Mouse (Mus musculus) liver, embryonic 14.5 days (tissue): ENCODE results near the gene Sppl3. TPM values are rescaled to one million over a fixed set of nuclear protein-coding genes. Genes with fewer than 3 reads are reported as not detected.

Experiments
- ATAC-seq: fragments of 200-750 bp; cut with Nextera tagmentation; 2 replicates; pipeline ENCODE4 v1.8.0; 2017; ENCODE audit warnings: moderate number of reproducible peaks, mild to moderate bottlenecking, moderate library complexity; ENCODE audit not compliant: insufficient read depth
- DNase-seq, 3 experiments: peaks; one replicate each; pipeline ENCODE4 v3.0.0-alpha.2; 2012 to 2013; ENCODE audit warnings: low read depth in 3 of 3, low spot score in 3 of 3
- H3K27ac ChIP-seq: fragments of 300-500 bp; sonication (generic); 2 replicates; pipeline ENCODE4 v1.5.1; 2014; ENCODE audit warnings: moderate library complexity, mild to moderate bottlenecking, control low read depth, inconsistent platforms
- H3K27me3 ChIP-seq: fragments of 300-500 bp; sonication (generic); 2 replicates; pipeline ENCODE4 v1.6.1; 2014; ENCODE audit warnings: mild to moderate bottlenecking, low read length, moderate library complexity; ENCODE audit not compliant: control insufficient read depth, insufficient read depth
- H3K36me3 ChIP-seq: fragments of 300-500 bp; sonication (generic); replicated peaks from 2 replicates; pipeline ENCODE4 v1.6.1; 2014; ENCODE audit warnings: low read depth; ENCODE audit not compliant: control insufficient read depth, insufficient read depth
- H3K4me1 ChIP-seq, 2 experiments: fragments of 200-500 bp in 1 of 2; fragments of 300-500 bp in 1 of 2; sonication (generic) in 1 of 2; replicated peaks; 2 replicates each; pipeline ENCODE4 v1.6.1; 2012 to 2014; ENCODE audit warnings: antibody characterized with exemption in 1 of 2, inconsistent platforms in 1 of 2, low read length in 1 of 2; ENCODE audit not compliant: control insufficient read depth in 2 of 2, insufficient read depth in 2 of 2
- H3K4me2 ChIP-seq: fragments of 300-500 bp; sonication (generic); 2 replicates; pipeline ENCODE4 v1.6.1; 2014; ENCODE audit warnings: low read depth, mild to moderate bottlenecking, control low read depth, moderate library complexity
- H3K4me3 ChIP-seq, 2 experiments: fragments of 200-500 bp in 1 of 2; fragments of 300-500 bp in 1 of 2; sonication (generic) in 1 of 2; 2 replicates each; pipeline ENCODE4 v1.5.1; 2012 to 2014; ENCODE audit warnings: low read depth in 2 of 2, low read length in 2 of 2, mild to moderate bottlenecking in 2 of 2, control low read depth in 1 of 2, inconsistent platforms in 1 of 2, moderate library complexity in 1 of 2; ENCODE audit not compliant: insufficient read depth in 1 of 2
- H3K9ac ChIP-seq: fragments of 300-500 bp; sonication (generic); replicated peaks from 2 replicates; pipeline ENCODE4 v1.6.1; 2014; ENCODE audit warnings: mild to moderate bottlenecking, control low read depth, moderate library complexity
- H3K9me3 ChIP-seq: fragments of 300-500 bp; sonication (generic); 2 replicates; pipeline ENCODE4 v1.6.1; 2016; ENCODE audit warnings: low read length, mixed read lengths; ENCODE audit not compliant: control insufficient read depth
- CTCF ChIP-seq: IDR thresholded peaks from 2 replicates; pipeline ENCODE4 v1.5.1; 2016; ENCODE audit warnings: antibody characterized with exemption, low read depth, control low read depth
- EP300 ChIP-seq: IDR thresholded peaks from 2 replicates; pipeline ENCODE4 v1.6.1; 2016; ENCODE audit warnings: antibody characterized with exemption, low read depth
- WGBS: fragments of 180-500 bp; shearing (Covaris S2); extraction: QIAGEN DNeasy Blood & Tissue Kit; methylation state at CpG from one replicate; pipeline ENCODE4 v1.1.7; 2014; ENCODE audit not compliant: insufficient replicate concordance; 5-methylcytosine and 5-hydroxymethylcytosine counted together
- polyA plus RNA-seq, 2 experiments: library from polyadenylated mRNA; depleted of rRNA in 1 of 2; stranded (reverse) in 1 of 2; unstranded in 1 of 2; fragments of >200 nt; fragmentation: Nextera tagmentation in 1 of 2; extraction: Ambion mirVana in 1 of 2; gene quantifications; 2 replicates each; pipeline versions ENCODE4 v1.2.1 to v1.2.3; 2012 to 2014

The Sppl3 gene
- polyA plus RNA-seq, 2 experiments = 5.4 to 17.2 TPM

GRCm38 (mm10) chr5:115148378-115148777, 137.4 kb downstream of the Sppl3 start:
- TF ChIP-seq EP300 = no peak
- no peak for TF ChIP-seq CTCF
- H3K27ac ChIP-seq = no peak overlapping the region
- H3K4me3 ChIP-seq = no peak overlapping the region
- ATAC-seq (no peak), DNase-seq (no peak)
- H3K4me2 ChIP-seq = no peak overlapping the region
- peaks cover 26% of the 10 kb centered on the region for H3K36me3 ChIP-seq
- 89% methylated on average over 8 of the region's 8 CpGs for WGBS
- H3K9me3 ChIP-seq = no peaks in the 10 kb centered on the region
- H3K27me3 ChIP-seq = no peaks in the 10 kb centered on the region
- peaks cover 0 to 8% of the 10 kb centered on the region in 2 experiments; a peak in 1 of 4 replicates for H3K4me1 ChIP-seq
- H3K9ac ChIP-seq = no peak overlapping the region

Other genes starting within 250 kb of the Sppl3 start
- gene Ankrd13a, start 236.5 kb upstream of the Sppl3 start, polyA plus RNA-seq (2012; rRNA removed) = 29.9 and 38.6 TPM in 2 replicates
- gene Ankrd13a, start 236.5 kb upstream of the Sppl3 start, polyA plus RNA-seq (2014; fragmentation: Nextera tagmentation; extraction: Ambion mirVana) = 46.6 and 59.1 TPM in 2 replicates
- gene Git2, start 235.6 kb upstream of the Sppl3 start, polyA plus RNA-seq (2012; rRNA removed) = 12.7 and 13.7 TPM in 2 replicates
- 12.1 and 12.7 TPM in 2 replicates for gene Git2, start 235.6 kb upstream of the Sppl3 start, polyA plus RNA-seq (2014; fragmentation: Nextera tagmentation; extraction: Ambion mirVana)
- 15.5 and 17.5 TPM in 2 replicates for gene 1500011B03Rik, start 187.7 kb upstream of the Sppl3 start, polyA plus RNA-seq (2012; rRNA removed)
- 31.9 and 36.0 TPM in 2 replicates for gene 1500011B03Rik, start 187.7 kb upstream of the Sppl3 start, polyA plus RNA-seq (2014; fragmentation: Nextera tagmentation; extraction: Ambion mirVana)
- gene 4930519G04Rik, start 157.5 kb upstream of the Sppl3 start, polyA plus RNA-seq (2012; rRNA removed) = not detected in 2 replicates
- not detected in 2 replicates for gene 4930519G04Rik, start 157.5 kb upstream of the Sppl3 start, polyA plus RNA-seq (2014; fragmentation: Nextera tagmentation; extraction: Ambion mirVana)
- not detected in 2 replicates for gene Gm9936, start 152.5 kb upstream of the Sppl3 start, polyA plus RNA-seq (2012; rRNA removed)
- not detected in 2 replicates for gene Gm9936, start 152.5 kb upstream of the Sppl3 start, polyA plus RNA-seq (2014; fragmentation: Nextera tagmentation; extraction: Ambion mirVana)
- 1.3 TPM in 2 replicates for gene Oasl2, start 114.2 kb upstream of the Sppl3 start, polyA plus RNA-seq (2012; rRNA removed)
- 2.0 and 2.1 TPM in 2 replicates for gene Oasl2, start 114.2 kb upstream of the Sppl3 start, polyA plus RNA-seq (2014; fragmentation: Nextera tagmentation; extraction: Ambion mirVana)
- 0.44 and 0.50 TPM in 2 replicates for gene Oasl1, start 87.9 kb upstream of the Sppl3 start, polyA plus RNA-seq (2012; rRNA removed)
- gene Oasl1, start 87.9 kb upstream of the Sppl3 start, polyA plus RNA-seq (2014; fragmentation: Nextera tagmentation; extraction: Ambion mirVana) = 0.23 and 0.32 TPM in 2 replicates
- gene 2210016L21Rik, start 69.0 kb upstream of the Sppl3 start, polyA plus RNA-seq (2012; rRNA removed) = 5.6 and 8.1 TPM in 2 replicates
- gene 2210016L21Rik, start 69.0 kb upstream of the Sppl3 start, polyA plus RNA-seq (2014; fragmentation: Nextera tagmentation; extraction: Ambion mirVana) = 11.3 and 12.3 TPM in 2 replicates
- gene Hnf1a, start 40.0 kb upstream of the Sppl3 start, polyA plus RNA-seq (2012; rRNA removed) = 1.2 and 1.6 TPM in 2 replicates
- 0.86 and 1.5 TPM in 2 replicates for gene Hnf1a, start 40.0 kb upstream of the Sppl3 start, polyA plus RNA-seq (2014; fragmentation: Nextera tagmentation; extraction: Ambion mirVana)
- gene Gm10401, start 87.2 kb downstream of the Sppl3 start, polyA plus RNA-seq (2012; rRNA removed) = 0.07 TPM in 1 of 2 replicates, not detected in the other
- 11.9 and 14.0 TPM in 2 replicates for gene Gm10401, start 87.2 kb downstream of the Sppl3 start, polyA plus RNA-seq (2014; fragmentation: Nextera tagmentation; extraction: Ambion mirVana)
- gene Acads, start 108.2 kb downstream of the Sppl3 start, polyA plus RNA-seq (2012; rRNA removed) = 26.0 and 26.4 TPM in 2 replicates
- 21.2 and 22.9 TPM in 2 replicates for gene Acads, start 108.2 kb downstream of the Sppl3 start, polyA plus RNA-seq (2014; fragmentation: Nextera tagmentation; extraction: Ambion mirVana)
- gene Unc119b, start 123.8 kb downstream of the Sppl3 start, polyA plus RNA-seq (2012; rRNA removed) = 6.2 and 6.3 TPM in 2 replicates
- 5.6 and 7.5 TPM in 2 replicates for gene Unc119b, start 123.8 kb downstream of the Sppl3 start, polyA plus RNA-seq (2014; fragmentation: Nextera tagmentation; extraction: Ambion mirVana)
- 22.3 and 34.1 TPM in 2 replicates for gene Mlec, start 147.0 kb downstream of the Sppl3 start, polyA plus RNA-seq (2012; rRNA removed)
- gene Mlec, start 147.0 kb downstream of the Sppl3 start, polyA plus RNA-seq (2014; fragmentation: Nextera tagmentation; extraction: Ambion mirVana) = 13.9 and 16.1 TPM in 2 replicates
- gene Cabp1, start 183.2 kb downstream of the Sppl3 start, polyA plus RNA-seq (2012; rRNA removed) = 0.13 and 0.26 TPM in 2 replicates
- gene Cabp1, start 183.2 kb downstream of the Sppl3 start, polyA plus RNA-seq (2014; fragmentation: Nextera tagmentation; extraction: Ambion mirVana) = 0.14 TPM in 1 of 2 replicates, not detected in the other
- gene Pop5, start 224.7 kb downstream of the Sppl3 start, polyA plus RNA-seq (2012; rRNA removed) = 45.0 and 55.2 TPM in 2 replicates
- gene Pop5, start 224.7 kb downstream of the Sppl3 start, polyA plus RNA-seq (2014; fragmentation: Nextera tagmentation; extraction: Ambion mirVana) = 95.5 and 106 TPM in 2 replicates